Mouse (Mus musculus) C2C12 (cell line): ENCODE results near the gene Afm.

Source experiments
- CEBPB ChIP-seq: IDR thresholded peaks from one replicate; pipeline ENCODE4 v1.6.1; 2011; ENCODE audit warnings: low read depth, mild to moderate bottlenecking, control low read depth, moderate library complexity
- CTCF ChIP-seq: IDR thresholded peaks from one replicate; pipeline ENCODE4 v1.5.1; 2011; ENCODE audit not compliant: control insufficient read depth, insufficient read depth, insufficient read length
- USF1 ChIP-seq: IDR thresholded peaks from one replicate; pipeline ENCODE4 v1.6.1; 2011; ENCODE audit warnings: low read depth, mild to moderate bottlenecking, control low read depth, moderate library complexity

DNA sequence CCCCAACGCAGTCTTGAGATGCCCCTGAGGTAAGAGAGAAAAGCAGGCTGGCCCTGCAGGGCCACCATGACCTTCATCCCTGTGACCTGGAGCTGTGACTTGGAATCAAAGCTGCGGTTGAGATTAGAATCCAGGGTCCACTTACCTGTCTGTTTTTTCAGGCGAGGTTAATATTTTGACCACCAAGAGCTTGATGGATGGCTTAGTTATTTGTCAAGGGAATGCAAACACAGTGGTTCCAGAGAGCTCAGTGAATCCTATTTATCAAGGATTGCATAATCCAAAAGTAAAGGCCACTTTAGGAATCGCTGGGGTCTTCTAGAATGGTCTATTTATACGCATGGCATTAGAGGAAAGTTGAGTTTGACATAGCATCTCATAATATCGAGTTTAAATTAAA lies 63.4 kb downstream of the Afm start:
- no peak for TF ChIP-seq CTCF
- no peak for TF ChIP-seq CEBPB
- TF ChIP-seq USF1, result no peak
